Mouse (Mus musculus): ENCODE data around the gene Frmpd1. TPM values are rescaled to one million over a fixed set of nuclear protein-coding genes. Genes with fewer than 3 reads are reported as not detected.

The Frmpd1 gene
- total RNA-seq (2012; rRNA removed), result not detected in 2 replicates
- total RNA-seq (2014; rRNA removed), result not detected in 2 replicates
- not detected in 2 replicates for polyA plus RNA-seq (2012; ENCODE audit: insufficient read length, low read depth)

DNA sequence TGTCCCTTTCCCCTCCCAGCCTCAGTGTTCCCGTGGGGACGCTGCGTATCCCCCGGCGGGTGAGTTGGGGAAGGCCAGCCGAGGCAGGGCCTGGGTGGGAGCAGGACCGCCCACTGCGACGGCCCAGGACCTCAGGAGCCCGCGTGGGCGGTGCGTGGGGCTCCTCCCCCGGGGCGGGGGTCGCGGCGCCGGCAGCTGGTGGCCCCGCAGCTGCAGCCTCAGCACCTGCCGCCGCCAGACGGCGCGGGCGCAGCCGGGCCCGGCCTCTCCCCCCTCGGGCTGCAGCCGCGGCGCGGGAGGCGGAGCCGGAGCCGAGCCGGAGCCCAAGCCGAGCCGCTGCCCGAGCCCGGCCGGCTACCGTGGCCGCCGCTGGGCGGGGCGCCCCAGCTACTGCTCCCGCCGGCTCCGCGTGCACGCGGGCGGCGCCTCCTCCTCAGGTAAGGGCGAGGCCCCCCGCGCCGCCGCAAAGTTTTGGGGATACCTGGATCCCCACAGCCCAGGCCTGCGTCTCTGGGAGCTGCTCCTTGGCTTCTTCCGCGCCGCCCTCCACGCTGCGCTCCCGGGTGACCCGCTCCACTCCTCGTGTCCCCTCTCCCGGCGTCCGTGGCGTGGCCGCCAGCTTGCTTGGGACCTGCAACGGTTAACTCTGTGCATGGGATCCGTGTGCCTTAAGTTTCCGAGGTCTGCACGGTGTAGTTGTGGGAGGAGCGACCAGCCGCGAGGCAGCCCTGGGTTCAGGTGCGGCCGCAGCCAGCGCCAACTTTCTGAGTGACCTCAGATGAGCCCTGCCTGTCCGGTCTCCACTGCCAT, at the start of gene Frmpd1:
Gene Frmpd1, plus strand, starts transcription at position 355 of the 810 bp plus-strand sequence.
- no peaks in the 10 kb centered on the region for H3K79me2 ChIP-seq (replicated peaks; ENCODE audit: control insufficient read depth, extremely low read depth, insufficient read depth, poor library complexity, severe bottlenecking)
- peaks cover 3% of the 10 kb centered on the region for H3K9me3 ChIP-seq (replicated peaks; ENCODE audit: low read length)
- in situ Hi-C loops (cut with MboI; ENCODE audit: low pct_ligation_motif_present, low pct_unique_long_range_greater_than_20kb, low sequenced_read_pairs) (no loop called here), dilution Hi-C loops (cut with MboI; ENCODE audit: extremely low pct_ligation_motif_present, extremely low pct_unique_long_range_greater_than_20kb, low sequenced_read_pairs) (no loop called here)
- H3K27ac ChIP-seq (ENCODE audit: insufficient read depth, low read depth), result no peak within 1 kb of the TSS
- H3K4me1 ChIP-seq (ENCODE audit: control insufficient read depth in 1 of 2, insufficient read depth in 2 of 2), result peaks cover 0 to 4% of the 10 kb centered on the region in 2 experiments; a peak in 3 of 4 replicates
- no peak for TF ChIP-seq MAFK (IDR thresholded peaks at IDR 0.05; ENCODE audit: insufficient replicate concordance, low read length)
- TF ChIP-seq MYC (IDR thresholded peaks at IDR 0.05; ENCODE audit: low read depth, low read length), result no peak
- no peak for TF ChIP-seq ZNF384 (IDR thresholded peaks at IDR 0.05; ENCODE audit: low read depth, low read length)
- TF ChIP-seq SMC3 (IDR thresholded peaks at IDR 0.05; ENCODE audit: low read depth, low read length), result no peak
- TF ChIP-seq JUN (IDR thresholded peaks at IDR 0.05; ENCODE audit: insufficient read depth, low read depth, low read length), result no peak
- TF ChIP-seq UBTF (IDR thresholded peaks at IDR 0.05; ENCODE audit: low read depth, low read length), result 0 out of 2 replicates have a peak, but pooled peaks have one; percentile 76
- no peak for TF ChIP-seq TCF12 (IDR thresholded peaks at IDR 0.05; ENCODE audit: low read depth, low read length)
- no peak for TF ChIP-seq RAD21 (IDR thresholded peaks at IDR 0.05; ENCODE audit: low read depth, low read length)
- H3K36me3 ChIP-seq (replicated peaks in 1 of 2; ENCODE audit: control insufficient read depth in 1 of 2, insufficient read depth in 1 of 2, low read length in 1 of 2), result no peaks in the 10 kb centered on the region
- peak within 1 kb of the TSS; percentile 66 for H3K4me2 ChIP-seq (ENCODE audit: insufficient read depth, low read depth, poor library complexity, severe bottlenecking)
- no peak within 1 kb of the TSS for H3K9ac ChIP-seq (ENCODE audit: insufficient read depth, low read depth)
- no peak for DNase-seq (ENCODE audit: extremely low read depth)
- H3K27me3 ChIP-seq (replicated peaks), result peaks cover 59% of the 10 kb centered on the region
- H3K4me3 ChIP-seq (replicated peaks in 1 of 3; ENCODE audit: low read depth in 2 of 3, low read length in 2 of 3, poor library complexity in 1 of 3), result peak within 1 kb of the TSS in 1 of 3 experiments; percentile 33

DNA sequence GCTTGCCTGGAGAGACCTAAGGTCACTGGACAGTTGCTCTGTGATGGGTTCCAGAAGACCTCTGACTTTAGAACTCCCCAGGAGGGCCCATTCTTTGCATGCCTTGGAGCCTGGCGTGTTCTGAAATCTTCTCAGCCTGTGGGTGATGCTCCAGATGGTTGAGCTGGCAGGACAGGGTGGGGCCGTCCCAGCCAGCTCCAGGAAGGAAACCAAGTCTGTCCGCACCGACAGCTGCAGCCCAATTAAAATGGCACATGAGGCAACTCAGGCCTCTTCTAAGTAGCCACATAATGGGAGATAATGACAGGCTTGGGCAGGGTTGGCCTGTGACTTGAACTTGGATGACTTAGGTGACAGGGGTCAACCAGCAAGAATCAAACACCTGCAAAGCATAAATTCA, 47.0 kb upstream of the Frmpd1 start:
- H3K36me3 ChIP-seq (replicated peaks in 1 of 2; ENCODE audit: control insufficient read depth in 1 of 2, insufficient read depth in 1 of 2, low read length in 1 of 2), result no peaks in the 10 kb centered on the region
- no peak overlapping the region for H3K4me3 ChIP-seq (replicated peaks in 1 of 3; ENCODE audit: low read depth in 2 of 3, low read length in 2 of 3, poor library complexity in 1 of 3)
- TF ChIP-seq BHLHE40 (IDR thresholded peaks at IDR 0.05; ENCODE audit: low read depth, low read length) (peak; percentile 41), EP300 (IDR thresholded peaks at IDR 0.05; ENCODE audit: low read length) (no peak)
- DNase-seq (ENCODE audit: extremely low read depth), result peak; percentile 49
- no peaks in the 10 kb centered on the region for H3K27me3 ChIP-seq (replicated peaks)
- peaks cover 0 to 19% of the 10 kb centered on the region in 2 experiments; a peak in 2 of 4 replicates for H3K4me1 ChIP-seq (ENCODE audit: control insufficient read depth in 1 of 2, insufficient read depth in 2 of 2)
- H3K79me2 ChIP-seq (replicated peaks; ENCODE audit: control insufficient read depth, extremely low read depth, insufficient read depth, poor library complexity, severe bottlenecking), result no peaks in the 10 kb centered on the region
- no peak overlapping the region for H3K4me2 ChIP-seq (ENCODE audit: insufficient read depth, low read depth, poor library complexity, severe bottlenecking)
- dilution Hi-C loops (cut with MboI; ENCODE audit: extremely low pct_ligation_motif_present, extremely low pct_unique_long_range_greater_than_20kb, low sequenced_read_pairs), result no loop called here
- no peaks in the 10 kb centered on the region for H3K9me3 ChIP-seq (replicated peaks; ENCODE audit: low read length)
- no peak overlapping the region for H3K9ac ChIP-seq (ENCODE audit: insufficient read depth, low read depth)
- in situ Hi-C loops (cut with MboI; ENCODE audit: low pct_ligation_motif_present, low pct_unique_long_range_greater_than_20kb, low sequenced_read_pairs), result no loop called here
- H3K27ac ChIP-seq (ENCODE audit: insufficient read depth, low read depth), result no peak overlapping the region

DNA sequence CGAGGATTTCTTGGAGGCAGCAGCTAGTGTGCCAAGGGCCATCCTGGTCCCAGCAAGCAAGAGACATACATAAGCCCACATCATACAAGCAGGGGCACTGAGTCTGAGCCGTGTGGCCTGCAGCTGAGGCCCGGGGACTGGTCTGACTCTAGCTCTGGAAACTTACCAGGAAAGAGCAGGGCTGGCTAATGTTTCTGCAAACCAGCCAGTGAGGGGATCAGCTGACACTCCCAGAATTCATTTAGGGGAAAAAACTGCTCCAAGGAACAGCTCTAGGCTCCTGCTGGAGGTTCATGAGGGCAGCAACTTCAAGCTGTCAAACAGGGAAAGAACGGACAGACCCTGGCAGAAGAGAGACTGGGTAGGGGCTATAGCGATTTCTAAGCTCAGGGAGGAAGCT, 42.8 kb upstream of the Frmpd1 start:
- TF ChIP-seq SIN3A (IDR thresholded peaks at IDR 0.05; ENCODE audit: low read length), result no peak
- TF ChIP-seq MXI1 (IDR thresholded peaks at IDR 0.05; ENCODE audit: low read depth, low read length), result no peak
- TF ChIP-seq MAX (IDR thresholded peaks at IDR 0.05; ENCODE audit: low read length), result no peak
- no peak for TF ChIP-seq ELF1 (IDR thresholded peaks at IDR 0.05; ENCODE audit: low read depth, low read length)
- no peak for TF ChIP-seq E2F4 (IDR thresholded peaks at IDR 0.05; ENCODE audit: insufficient replicate concordance, low read depth, low read length)
- no peak for TF ChIP-seq MEF2A (IDR thresholded peaks at IDR 0.05; ENCODE audit: borderline replicate concordance, low read depth, low read length)
- H3K79me2 ChIP-seq (replicated peaks; ENCODE audit: control insufficient read depth, extremely low read depth, insufficient read depth, poor library complexity, severe bottlenecking), result no peaks in the 10 kb centered on the region
- H3K4me1 ChIP-seq (ENCODE audit: control insufficient read depth in 1 of 2, insufficient read depth in 2 of 2), result peaks cover 0 to 16% of the 10 kb centered on the region in 2 experiments; a peak in 3 of 4 replicates
- H3K36me3 ChIP-seq (replicated peaks in 1 of 2; ENCODE audit: control insufficient read depth in 1 of 2, insufficient read depth in 1 of 2, low read length in 1 of 2), result no peaks in the 10 kb centered on the region
- H3K27me3 ChIP-seq (replicated peaks), result no peaks in the 10 kb centered on the region
- dilution Hi-C loops (cut with MboI; ENCODE audit: extremely low pct_ligation_motif_present, extremely low pct_unique_long_range_greater_than_20kb, low sequenced_read_pairs) (no loop called here), in situ Hi-C loops (cut with MboI; ENCODE audit: low pct_ligation_motif_present, low pct_unique_long_range_greater_than_20kb, low sequenced_read_pairs) (no loop called here)
- H3K4me3 ChIP-seq (replicated peaks in 1 of 3; ENCODE audit: low read depth in 2 of 3, low read length in 2 of 3, poor library complexity in 1 of 3), result no peak overlapping the region
- H3K27ac ChIP-seq (ENCODE audit: insufficient read depth, low read depth), result no peak overlapping the region
- no peaks in the 10 kb centered on the region for H3K9me3 ChIP-seq (replicated peaks; ENCODE audit: low read length)
- DNase-seq (ENCODE audit: extremely low read depth), result no peak
- no peak overlapping the region for H3K4me2 ChIP-seq (ENCODE audit: insufficient read depth, low read depth, poor library complexity, severe bottlenecking)
- H3K9ac ChIP-seq (ENCODE audit: insufficient read depth, low read depth), result no peak overlapping the region

Data from CH12.LX (cell line).